Mouse (Mus musculus) kidney, adult 11 months (tissue): Measurements from ENCODE around the gene Dvl2.
"Not testable (repeated sequence)": the region's sequence is repeated elsewhere in the genome, so short reads cannot be mapped to it uniquely, and the experiment has no call there.

Source experiments
- DNase-seq: peaks from one replicate; pipeline ENCODE4 v3.0.0; 2022

Gene Dvl2

DNA sequence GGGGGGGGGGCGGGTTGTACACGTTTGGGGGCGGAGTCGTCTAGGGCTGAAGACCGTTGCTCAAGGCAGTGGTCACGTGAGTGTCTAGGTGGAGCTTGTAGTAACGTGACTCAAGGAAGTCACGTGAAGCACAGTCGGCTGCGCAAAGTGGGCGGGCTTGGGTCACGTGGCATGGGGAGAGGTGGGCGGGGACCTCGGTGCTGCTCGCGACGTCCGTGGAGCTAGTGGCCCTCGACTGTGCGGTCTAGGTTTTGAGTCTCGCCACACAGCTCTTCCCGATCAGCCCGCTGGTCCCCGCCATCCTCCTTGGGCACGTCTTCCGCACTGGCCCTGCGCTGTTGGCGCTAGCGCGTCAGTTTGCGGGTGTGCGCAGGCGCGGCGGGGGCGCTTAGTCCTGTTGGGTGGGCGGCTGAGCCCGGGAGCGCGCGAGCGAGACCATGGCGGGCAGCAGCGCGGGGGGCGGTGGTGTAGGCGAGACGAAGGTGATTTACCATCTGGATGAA lies at the start of gene Dvl2:
Gene Dvl2 (plus strand): TSS at position 200 of the 503 bp plus-strand sequence.
- DNase-seq: peak; percentile 94

DNA sequence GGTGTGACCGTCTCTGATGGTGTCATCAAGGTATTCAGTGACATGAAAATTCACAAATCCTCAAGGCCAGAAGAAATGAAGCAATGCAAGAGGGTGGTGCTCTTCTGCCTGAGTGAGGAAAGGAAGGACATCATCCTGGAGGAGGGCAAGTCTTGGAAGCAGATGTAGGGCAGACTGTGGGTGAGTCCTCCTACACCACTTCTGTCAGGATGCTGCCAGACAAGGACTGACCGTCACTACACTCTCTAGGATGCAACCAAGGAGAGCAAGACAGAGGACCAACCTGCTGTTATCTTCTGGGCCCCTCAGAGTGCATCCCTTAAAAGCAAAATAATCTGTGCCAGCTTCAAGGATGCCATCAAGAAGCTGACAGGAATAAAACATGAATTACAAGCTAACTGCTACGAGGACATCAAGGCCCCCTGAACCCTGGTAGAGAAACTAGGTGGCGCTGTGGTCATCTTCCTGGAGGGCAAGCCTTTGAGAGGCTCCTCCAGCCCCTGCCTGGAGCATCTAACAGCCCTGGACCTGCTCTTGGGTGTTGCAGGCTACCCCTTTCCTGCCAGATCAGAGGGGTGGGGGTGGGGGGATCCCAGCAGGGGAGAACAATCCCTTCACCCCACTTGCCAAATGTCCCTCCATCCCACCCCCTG lies 49.5 kb upstream of the Dvl2 start:
- no peak for DNase-seq

DNA sequence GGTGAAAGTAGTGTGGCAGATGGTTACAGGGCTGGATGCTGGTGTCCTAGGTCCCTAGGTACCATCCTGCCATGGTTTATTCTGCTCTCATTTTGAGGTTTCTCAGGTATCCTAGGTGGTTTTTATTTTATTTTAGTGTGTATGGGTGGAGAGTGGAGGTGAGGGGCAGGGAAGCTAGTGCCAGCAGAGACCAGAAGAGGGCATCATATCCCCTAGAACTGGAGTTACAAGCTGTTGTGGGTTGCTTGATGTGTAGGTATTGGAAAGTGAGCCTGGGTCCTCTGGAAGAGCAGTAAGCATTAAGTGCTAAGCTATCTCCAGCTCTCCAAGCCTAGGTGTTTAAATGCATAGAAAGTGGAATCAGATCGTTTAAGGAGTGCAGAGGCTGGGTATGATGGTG lies 48.1 kb upstream of the Dvl2 start:
- no peak for DNase-seq

DNA sequence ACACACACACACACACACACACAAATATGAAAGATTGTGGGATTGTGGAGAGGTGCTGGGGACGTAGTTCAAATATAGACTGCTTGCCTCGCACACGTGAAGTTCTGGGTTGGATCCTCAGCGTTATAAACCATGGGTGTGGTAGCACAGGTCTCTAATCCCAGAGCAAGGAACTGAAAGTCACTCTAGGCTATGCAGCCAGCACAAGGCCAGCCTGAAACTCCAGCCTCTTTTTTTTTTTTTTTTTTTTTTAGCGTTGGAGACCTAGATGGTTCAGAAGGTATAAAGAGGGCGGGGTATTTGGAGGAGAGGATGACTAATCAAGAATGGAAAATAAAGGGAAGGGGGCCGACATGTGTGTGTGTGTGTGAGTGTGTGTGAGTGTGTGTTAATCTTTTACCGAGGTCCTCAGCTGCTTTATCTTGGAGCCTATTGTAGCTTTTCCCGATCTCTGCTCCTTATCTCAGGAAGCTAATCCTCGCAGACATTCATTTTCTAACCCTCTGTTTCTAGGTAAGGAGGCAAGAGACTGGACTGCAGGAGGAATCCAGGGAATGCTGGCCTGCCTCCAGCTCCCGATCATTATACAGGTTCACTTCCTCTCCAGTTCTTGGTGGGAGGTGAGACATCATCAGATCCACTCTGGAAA lies 47.0 kb upstream of the Dvl2 start:
- DNase-seq: no peak

DNA sequence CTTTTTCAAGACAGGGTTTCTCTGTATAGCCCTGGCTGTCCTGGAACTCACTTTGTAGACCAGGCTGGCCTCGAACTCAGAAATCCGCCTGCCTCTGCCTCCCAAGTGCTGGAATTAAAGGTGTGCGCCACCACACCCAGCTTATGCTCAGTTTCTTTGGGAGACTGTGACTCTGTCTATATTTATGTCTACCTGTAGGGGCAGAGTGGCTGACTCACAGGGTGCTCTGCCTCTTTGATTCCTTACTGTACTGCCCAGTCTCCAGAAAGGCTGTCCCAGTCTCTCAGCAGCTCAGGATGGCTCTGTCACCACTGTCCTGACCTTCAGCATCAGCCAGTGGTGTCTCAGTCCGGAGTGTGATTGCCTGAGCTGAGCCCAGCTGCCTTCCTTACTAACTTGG lies 44.8 kb upstream of the Dvl2 start:
- DNase-seq: not testable (repeated sequence)

DNA sequence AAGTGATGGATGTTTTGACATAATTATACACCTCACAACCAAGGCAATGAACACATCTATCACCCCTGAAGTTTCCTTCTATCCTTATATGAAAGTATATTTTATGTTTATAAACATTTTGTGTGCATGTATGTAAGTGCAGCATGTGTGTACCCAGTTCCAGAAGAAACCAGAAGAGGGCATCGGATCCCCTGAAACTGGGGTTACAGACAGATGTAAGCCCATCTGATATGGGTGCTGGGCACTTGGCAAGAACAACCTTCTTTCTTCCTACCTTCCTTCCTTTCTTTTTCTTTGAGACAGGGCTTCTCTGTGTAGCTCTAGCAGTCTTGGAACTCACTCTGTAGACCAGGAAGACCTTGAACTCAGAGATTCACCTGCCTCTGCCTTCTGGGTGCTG lies 44.2 kb upstream of the Dvl2 start:
- DNase-seq: no peak

DNA sequence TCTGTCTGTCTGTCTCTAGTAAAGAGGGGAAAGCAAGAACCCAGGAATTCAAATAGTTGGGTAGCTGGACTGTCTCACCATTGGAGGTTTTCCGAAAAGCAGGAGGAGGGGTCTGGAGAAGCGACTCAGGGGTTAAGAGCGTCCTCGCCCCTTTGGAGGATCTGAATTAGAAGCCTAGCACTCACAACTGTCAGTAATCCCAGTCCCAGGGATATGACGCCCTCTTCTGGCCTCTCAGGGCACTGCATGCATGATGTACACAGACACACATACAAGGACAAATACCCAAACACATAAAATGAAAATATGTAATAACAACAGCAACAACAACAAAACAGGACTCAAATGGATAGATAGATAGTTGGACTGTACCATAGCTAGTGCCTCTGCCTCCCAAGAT lies 39.8 kb upstream of the Dvl2 start:
- no peak for DNase-seq

DNA sequence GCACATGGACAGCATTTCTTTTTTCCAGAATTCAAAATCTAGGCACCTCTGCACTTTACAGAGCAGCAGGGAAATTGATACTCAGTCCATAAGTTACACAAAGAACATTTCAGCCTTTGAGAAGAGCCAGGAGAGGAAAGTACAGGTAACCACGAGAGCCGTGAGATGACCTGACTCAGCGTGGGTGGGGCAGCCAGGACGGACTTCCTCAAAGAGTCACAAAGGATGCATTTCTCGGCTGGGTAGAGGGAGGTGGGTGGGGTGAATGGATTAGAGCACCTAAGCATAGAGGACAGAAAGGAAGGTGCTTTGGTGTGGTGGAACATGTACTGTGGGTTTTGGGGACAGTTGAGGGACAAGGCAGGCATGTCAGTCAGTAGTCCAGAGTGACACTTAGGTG lies 38.6 kb upstream of the Dvl2 start:
- no peak for DNase-seq

DNA sequence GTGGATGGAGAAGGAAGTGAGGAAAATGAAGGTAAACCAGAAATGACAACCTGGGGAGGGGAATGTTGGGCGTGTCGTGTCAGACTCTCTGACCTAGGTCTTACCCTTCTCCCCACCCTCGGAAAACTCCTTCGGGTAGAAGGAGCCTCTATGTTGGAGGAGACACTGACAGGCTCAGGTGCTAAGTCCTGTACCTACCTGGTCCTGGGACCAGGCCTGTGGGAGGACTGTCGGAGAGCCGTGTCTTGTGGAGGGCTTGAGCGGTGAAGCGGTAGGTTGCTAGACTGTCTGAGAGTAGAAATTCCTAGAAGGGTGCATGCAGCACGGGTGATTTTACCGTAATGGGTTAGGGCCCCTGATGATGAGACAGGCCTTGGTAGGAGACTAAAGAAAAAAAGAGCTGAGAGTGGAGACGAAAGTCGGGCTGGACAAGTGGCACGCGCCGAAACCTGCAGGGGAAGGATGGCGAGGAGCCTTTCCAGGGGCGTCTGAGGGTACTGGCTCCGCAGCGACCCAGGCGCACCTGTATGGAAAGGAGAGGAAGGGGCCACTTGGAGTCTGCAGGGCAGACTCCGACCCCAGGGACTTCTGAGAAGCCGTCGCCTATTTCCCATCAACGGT lies 35.6 kb upstream of the Dvl2 start, which contains the start of gene Cldn7:
Gene Cldn7 (plus strand): TSS at position 130 of the 621 bp plus-strand sequence.
- no peak for DNase-seq

DNA sequence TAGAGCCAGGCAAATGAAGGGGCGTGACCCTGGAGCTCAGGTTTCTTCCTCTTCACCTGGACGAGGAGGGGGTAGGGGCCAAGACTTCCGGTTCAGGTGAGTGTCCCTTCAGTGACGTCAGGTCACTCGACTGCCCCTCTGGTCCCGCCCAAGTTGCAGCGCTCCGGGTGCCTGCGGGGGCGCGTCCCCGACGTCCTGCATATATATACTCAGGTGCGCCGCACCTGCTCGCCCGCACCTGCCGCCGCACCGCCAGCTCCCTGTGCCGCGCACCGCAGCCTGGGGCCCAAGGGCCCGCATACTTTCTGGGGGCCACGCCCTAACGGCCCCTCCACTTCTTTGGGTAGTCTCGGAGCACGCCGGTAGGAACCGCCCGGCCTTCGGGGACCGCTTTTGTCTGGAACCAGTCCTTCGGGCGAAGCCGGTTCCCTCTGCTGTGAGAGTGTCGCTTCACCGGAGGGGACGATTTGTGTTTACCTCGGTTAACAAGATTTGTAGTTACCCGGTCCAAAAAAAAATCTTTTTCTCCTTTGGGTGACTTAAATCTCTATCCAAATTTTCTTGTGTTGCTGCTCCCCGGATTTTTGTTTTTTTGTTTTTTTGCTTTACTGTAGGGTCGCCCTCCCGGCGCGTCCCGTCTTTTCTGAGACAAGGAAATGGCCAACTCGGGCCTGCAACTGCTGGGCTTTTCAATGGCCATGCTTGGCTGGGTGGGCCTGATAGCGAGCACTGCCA lies 35.0 kb upstream of the Dvl2 start:
- peak; percentile 80 for DNase-seq

DNA sequence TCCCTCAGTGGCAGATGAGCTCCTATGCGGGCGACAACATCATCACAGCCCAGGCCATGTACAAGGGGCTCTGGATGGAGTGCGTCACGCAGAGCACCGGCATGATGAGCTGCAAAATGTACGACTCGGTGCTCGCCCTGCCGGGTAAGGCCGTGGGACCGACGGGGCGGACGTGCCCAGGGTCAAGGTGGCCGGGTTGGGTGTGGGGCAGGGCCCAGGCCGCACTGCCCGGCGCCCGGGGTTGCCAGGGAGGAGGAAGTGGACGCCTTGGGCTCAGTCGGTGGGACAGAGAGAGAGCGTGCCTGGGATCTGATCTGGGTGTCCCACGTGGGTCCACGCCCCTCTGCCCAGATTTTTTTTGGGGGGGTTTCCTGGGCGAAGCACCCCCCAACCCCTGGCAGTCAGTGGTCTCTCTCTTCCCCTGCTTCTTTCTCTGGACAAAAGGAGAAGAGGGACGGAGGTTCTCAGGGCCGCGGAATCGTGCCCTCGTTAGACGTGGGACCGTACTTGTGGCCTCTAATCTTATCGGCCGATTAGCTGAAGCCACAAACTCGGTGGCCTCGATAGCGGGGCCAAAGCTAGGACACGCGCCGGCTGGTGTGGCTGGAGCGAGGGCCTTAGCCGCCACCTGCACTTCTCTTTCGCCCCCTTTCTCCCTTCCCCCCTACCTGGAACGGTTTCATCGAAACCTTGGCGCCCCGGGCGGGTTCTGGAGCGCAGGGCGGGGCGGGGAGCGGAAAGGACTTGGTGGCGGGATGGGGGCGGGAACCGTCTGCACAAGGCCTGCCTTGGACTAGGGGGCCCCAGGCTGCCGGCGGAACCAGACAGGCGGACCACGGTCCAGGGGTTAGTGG lies 34.2 kb upstream of the Dvl2 start:
- DNase-seq: peak; percentile 60

DNA sequence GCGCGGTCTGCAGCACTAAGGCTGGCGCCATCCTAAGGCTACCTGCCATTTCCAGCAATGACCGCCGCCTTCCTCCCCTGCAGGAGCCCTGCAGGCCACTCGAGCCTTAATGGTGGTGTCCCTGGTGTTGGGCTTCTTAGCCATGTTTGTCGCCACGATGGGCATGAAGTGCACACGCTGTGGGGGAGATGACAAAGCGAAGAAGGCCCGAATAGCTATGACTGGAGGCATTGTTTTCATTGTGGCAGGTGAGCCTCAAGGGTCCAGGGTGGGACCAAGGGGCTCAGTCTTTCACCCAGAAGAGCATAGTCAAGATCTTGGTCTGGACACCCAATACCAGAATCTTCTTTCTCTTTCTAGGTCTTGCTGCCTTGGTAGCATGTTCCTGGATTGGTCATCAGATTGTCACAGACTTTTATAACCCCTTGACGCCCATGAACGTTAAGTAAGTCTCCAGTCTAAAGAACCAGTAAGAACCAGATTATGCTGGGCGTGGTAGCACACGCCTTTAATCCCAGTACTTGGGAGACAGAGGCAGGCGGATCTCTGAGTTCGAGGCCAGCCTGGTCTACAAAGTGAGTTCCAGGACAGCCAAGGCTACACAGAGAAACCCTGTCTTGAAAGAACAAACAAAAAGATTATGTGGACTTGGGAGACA lies 33.4 kb upstream of the Dvl2 start:
- no peak for DNase-seq

DNA sequence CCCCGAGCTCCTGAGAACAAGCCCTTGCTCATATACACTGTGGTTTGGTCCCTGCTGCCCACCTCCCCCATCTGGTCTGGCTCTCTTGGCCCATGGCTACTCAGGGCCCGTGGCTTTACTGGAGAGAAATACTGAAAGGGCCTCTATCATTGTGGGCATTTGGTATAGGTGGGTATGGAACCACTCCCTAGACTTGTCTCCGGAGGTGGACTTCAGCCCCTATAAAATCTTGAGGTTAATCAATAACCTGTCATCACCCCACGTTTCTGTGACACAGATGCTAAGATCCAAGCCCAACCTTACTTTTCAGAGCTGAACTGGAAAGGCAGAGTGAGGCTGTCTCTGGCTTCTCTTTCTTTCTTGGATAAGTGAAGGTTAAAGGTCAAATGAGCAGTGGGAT lies 31.6 kb upstream of the Dvl2 start:
- DNase-seq: no peak

DNA sequence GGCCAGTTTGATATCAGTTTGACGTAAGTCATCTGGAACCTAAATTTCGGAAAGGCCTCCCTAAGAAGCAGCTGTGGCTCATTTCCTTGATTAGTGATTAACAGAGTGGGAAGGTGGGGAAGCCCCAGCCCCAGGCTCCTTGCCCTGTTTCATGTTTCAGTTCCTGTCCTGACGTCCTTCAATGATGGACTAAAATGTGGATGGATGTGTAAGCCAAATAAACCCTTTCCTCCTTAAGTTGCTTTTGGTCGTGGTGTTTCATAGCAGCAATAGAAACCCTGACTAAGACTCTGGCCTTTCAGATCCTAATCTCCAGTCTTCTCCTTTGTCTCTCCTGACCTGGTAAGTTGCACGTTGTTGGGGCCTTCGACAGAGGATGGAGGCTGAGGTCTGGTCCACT lies 30.2 kb upstream of the Dvl2 start:
- no peak for DNase-seq

DNA sequence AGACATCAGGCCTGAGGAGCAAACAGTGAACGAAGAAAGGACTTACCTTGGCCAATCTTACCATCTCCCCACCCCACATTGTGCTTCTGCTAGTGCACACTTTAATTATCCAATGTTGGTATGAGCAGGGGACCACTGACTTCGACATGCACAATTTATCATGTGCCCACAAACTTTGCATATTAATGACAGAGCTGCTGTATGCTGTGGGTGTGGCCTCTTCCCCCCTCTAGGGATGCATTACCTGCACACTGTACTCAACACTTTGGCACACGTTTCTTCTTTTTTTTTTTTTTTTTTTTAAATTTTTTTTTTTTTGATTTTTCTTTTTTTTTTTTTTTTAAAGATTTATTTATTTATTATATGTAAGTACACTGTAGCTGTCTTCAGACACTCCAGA lies 29.6 kb upstream of the Dvl2 start:
- DNase-seq: no peak

DNA sequence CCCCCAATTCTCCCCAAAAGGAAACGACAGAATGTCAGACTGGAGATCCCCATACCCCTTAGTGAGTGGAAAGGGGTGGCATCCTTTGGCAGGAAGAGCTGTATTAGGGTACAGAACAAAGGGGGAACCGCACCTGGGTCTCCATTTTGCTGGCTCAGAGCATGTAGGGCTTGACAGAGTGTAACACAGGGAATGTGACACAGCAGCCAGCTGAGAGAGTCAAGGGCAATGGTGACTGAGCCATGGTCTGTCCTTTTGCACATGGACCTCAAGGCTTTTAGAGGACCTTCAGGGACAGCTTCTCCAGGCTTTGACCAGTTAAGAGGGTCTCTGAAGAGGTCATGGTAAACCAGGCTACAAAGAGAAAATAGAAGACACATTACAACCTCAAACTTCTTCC lies 25.5 kb upstream of the Dvl2 start:
- DNase-seq: no peak

DNA sequence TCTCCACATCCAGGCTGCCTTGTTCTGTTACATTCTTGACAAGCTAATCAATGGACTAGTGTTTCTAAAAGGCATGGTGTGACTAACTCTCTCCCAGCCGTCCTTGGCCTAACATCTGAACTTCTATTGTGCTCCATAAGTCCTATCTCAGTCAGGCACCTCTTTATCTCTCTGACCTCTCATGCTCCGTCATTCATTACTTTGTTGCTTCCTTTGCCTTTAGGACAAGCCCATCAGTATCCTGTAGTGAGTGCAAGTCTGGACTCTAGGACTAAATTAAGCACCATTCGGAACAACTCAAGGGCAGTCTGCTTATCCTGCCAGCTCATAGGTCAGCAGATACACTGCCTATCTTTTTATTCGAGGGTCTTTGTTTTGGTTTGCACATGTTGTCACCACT lies 24.1 kb upstream of the Dvl2 start:
- DNase-seq: no peak

DNA sequence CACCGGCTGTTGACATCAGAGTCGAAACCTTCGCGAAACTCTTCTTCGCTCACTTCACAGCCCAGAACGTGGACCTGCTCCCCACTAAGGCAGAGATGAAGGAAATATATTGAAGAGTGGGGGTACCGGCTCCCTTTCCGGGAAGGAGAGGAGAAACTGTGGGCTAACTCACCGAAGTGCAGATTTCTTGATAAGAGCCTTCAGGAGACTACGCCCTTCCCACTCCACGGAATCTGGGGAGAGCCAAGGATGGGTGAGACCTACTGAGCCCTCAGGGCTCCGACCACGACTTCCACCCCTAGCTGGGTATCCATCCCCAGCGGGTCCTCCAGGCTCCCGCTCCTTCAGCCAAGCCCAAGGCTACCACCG lies 20.6 kb upstream of the Dvl2 start:
- no peak for DNase-seq

DNA sequence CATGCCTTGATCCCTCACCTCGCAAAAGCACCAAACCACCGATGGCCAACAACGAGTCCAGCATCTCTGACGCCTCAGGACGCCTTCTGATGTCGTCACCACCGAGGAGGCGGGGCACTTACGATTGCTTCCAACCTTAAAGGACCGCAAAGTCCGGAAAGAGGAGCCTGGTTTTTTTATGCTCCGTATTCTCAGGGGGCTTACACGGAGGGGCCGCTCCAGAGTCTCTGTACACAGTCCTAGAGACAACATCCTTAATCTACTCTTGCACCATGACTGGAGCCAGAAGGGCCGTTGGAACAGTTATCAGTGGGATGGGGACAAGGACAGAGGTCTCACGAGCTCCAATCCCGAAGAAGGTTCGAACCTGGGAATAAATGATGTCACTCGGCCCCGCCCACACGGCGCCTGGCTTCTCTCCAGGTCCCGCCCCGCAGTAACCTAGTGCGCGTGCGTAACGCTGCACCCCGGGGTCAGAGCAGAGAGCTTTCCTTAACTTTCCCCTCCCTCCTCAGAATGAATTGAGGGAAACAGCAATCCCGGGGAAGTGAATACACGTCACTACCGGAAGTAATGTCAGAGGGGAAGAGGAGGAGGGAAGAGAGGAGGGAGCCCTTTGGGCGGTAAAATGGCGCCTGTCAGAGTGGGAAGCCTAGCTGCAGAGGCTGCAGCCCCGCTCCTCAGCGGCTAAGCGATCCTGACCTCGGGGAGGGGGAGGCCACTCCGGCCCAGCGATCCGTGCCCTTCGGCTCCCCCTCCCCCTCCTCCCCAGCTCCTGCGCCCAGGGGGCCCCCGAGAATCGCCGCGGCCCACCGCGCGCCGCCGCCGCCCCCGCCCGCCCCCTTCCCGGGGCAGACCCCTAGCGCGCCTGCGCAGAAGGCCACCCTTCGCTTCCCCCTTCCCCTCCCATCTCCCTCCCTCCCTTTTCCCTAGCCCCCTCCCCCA lies 19.9 kb upstream of the Dvl2 start:
- peak; percentile 98 for DNase-seq

DNA sequence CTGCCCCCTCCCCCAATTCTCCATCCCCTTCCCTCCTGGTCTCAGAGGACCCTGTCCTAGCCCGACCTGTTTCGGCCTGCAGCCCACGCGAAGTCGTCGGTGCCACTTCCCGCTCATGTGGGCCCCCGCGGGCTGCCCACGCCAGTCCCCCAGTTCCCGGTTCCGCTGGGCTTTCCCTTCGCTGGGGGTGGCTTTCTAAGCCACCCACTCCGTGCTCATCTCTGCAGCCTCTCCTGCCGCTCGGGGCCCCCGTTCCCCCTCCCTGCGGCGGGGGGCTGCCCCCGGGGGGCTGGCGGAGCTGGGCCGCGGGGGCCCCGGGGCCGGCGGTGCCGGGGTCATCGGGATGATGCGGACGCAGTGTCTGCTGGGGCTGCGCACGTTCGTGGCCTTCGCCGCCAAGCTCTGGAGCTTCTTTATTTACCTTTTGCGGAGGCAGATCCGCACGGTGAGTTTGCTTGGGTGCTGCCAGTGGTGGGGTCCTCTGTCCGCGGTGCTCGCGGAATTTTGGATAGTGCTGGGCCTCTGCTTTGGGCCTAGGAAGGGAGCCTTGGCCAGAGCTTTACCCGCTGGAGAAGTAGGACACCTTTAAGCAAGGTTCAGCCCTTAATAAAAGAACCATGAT lies 19.1 kb upstream of the Dvl2 start, which contains the start of gene Ctdnep1:
Gene Ctdnep1 (plus strand): TSS at position 16 of the 622 bp plus-strand sequence.
- no peak for DNase-seq
